Mouse (Mus musculus) megakaryocyte, embryonic 14.5 days (primary cell): ENCODE results near the gene Ccdc62.

Source experiments
- FLI1 ChIP-seq: IDR thresholded peaks from 2 replicates; pipeline ENCODE4 v1.6.1; 2012; ENCODE audit warnings: low read length, inconsistent platforms, mixed read lengths
- GATA1 ChIP-seq: IDR thresholded peaks from 3 replicates; pipeline ENCODE4 v1.6.1; 2012; ENCODE audit warnings: mixed read lengths, low read length, inconsistent platforms, borderline replicate concordance

DNA sequence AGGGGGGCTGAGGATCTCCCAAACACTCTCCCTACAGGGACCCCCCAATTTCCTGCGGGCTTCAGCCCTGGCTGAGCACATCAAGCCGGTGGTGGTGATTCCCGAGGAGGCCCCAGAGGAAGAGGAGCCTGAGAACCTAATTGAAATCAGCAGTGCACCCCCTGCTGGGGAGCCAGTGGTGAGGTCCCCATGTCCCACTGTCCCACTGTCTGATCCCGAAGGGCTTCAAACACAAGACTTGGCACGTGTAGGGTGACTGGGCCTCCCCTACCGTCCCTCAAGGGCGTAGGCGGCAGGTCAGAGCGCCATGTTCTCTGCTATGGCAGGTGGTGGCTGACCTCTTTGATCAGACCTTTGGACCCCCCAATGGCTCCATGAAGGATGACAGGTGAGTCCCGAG, 65.7 kb downstream of the Ccdc62 start:
- TF ChIP-seq GATA1 (no peak), FLI1 (no peak)
